Mouse (Mus musculus) urinary bladder, postnatal 14 days (tissue): Measurements from ENCODE around the gene Idh3g.

Source experiments
- DNase-seq: peaks from one replicate; pipeline ENCODE4 v3.0.0; 2021; ENCODE audit warnings: low spot score

Gene Idh3g

DNA sequence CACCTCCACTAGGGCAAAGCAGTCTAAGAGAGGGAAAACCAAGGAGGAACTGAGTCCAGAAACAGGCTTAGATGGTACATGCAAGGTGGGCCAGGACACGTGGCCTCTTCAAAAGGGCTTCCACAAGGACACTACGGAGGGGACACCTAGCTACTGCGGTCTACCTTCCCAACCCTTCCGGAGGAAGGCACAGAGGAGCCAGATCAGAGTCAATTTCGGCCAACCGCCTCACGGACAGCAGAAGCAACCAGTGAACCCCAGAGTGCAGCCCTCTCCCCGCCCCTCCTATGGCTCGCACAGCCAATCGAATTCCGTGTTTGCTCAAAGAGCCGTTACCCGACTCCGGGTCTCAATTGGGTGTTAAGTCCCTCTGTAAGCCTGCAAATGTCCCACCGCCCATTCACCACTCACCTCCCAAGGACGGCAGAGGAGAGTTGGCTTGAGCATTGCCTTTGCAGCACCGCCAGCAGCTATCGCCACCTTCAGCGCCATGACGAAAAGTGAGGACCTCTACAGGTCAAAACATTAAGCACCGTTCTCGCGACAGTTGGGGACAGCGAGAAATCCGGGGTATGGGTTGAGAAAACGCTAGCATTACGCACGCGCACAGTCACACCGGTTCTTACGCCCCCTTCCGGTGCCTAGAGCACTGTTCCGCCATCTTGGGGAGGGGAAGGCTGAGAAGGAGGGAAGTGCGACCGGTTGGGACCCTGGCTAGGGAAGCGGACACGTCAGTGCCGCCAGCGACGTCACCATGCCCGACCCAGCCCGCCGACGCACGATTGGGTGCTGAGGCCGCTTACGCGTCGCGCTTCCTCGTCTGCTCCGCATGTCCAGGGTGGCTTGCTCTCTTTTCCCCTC lies at the start of gene Idh3g, which contains the start of gene Ssr4:
Gene Idh3g (minus strand): TSS at position 534 of the 861 bp plus-strand sequence.
Gene Ssr4 (plus strand): TSS at position 665 of the 861 bp plus-strand sequence.
- peak; percentile 92 for DNase-seq

- no peak for DNase-seq
Measured at GRCm38 (mm10) chrX:73835731-73836130, 49.0 kb upstream of the Idh3g start.

DNA sequence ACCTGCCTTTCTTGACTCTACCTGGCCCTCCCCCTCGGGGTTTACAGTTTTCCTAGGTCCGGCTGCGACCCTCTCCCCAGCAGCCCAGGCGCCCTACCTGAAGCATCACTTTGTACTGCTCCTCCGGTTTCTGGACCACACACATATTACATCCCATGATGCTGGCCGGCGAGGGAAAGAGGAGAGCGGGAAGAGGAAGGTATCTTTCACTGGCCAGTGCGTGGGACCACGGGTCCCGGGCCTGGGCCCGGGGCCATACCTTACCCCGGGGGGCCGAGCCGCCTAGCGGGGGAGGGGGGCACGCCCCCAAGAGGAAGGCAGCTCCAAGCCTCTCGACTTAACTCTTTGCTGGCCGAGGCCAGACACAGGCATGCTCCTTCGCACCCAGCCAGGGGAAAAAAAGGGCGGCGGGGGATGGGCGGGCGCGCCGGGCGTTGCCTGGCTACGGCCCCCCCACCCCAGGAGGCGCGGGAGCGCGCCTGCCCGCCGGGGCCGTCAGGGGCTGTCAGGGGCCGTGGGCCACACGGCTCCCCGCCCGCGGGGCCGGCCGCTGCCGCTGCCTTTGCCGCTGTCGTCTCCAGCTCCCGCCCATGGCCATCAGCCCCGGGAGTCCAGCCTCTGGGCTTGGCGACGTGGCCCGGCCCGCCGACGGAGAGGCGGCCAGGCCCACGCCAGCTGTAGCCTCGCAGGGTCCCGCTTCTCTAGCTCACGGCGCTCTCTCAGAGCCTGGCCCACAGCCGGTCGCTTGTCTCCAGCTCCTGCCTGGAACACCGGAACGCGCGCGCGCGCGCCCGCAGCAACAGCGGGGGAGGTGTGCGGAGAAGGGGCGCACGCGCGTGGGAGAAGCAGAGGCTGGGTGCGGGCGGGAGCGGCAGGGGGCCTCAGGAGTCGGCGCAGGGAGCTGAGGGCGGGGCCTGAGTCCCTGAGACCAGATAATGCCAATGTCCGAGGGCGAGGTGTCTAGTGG lies 37.8 kb upstream of the Idh3g start, which contains the start of gene Pdzd4:
Gene Pdzd4 (minus strand): TSS at position 785 of the 967 bp plus-strand sequence.
- DNase-seq = peak; percentile 48

DNA sequence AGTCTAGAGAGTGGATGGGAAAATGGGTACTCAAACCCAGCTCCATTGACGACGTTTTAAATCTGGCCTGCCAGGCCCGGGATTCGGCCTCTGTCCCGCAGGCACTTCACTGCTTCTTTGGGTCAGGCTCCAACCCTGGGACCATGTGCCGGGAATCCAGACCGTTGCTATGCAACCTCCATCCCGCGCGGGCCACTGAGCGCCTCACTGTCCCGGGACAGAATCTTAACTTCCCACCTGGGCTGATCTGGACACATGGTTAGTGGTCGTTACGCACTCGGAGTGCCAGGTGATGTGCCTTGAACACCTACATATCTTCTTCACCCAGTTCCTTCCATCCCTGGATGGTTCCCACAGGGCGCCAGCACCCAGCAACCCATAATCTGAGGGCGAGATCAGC lies 37.0 kb upstream of the Idh3g start:
- DNase-seq = no peak

DNA sequence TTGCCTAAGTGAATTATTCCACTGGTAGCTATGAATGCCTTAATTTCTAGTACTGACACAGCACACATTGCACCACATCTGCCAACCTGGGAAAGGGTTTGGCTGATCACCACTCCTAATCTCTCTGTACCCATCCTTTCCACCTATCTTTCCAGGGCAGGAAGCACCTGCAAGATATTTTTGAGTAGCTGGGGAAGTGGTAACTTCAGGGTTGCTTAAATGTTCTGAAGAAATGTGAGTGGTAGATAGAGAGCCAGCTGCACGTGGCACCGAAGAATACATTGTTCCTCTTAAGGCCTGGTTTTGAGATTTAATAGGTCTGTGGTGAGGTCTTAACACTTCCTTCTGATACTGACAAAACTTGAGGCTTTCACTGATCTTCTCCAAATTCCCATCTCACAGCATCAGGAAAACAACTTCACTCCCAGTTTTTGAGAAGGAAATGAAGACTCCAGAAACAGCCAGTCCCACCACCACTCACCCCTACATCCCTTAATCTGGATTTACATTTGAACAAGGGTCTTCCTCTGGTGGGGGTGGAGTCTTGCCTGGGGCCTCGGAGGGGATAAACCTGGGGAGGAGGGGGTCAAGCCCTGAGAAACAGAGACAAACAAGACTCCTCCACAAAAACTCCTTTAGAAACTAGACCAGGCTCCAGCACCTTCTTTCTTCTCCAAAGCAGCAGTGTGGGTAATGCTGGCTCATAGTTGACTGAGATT lies 30.1 kb upstream of the Idh3g start:
- DNase-seq = no peak

DNA sequence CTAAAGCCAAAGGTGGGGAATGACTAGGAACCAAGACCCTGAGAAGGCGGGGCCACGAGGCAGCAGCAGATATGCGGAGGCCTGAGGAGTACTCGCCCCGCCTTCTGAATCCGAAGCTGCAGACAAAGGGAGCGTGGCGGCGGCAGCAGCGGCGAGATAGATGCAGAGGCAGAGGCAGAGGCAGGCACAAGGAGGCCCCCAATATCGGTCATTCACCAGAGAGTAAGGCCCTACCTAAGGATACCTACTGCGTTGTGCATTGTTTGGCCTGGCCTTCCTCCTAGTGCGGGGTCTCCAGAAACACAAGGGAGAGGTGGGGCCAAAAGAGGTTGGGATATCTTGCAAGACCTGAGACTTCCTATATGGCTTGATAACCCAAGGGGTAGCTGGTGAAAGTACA lies 28.4 kb upstream of the Idh3g start:
- DNase-seq = no peak

DNA sequence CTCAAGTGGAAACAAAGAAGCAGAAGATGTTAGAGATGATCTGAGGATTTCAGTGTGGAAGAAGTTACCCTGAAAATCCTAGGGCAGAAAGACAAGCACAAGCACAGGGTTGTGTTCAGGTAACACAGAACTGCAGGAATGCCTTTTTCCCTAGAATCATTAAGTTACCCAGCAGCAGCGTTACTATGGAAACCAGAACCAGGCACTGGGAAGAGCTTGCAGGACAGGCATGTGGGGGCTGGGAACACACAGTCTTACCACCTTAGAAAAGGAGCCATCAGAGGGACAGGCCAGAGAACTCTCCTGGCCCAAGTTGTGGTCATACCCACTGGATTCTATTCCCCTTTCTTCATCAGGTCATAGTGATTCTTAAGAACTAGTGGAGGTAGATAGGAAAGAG lies 19.1 kb upstream of the Idh3g start:
- DNase-seq = no peak

GRCm38 (mm10) chrX:73798502-73798901 lies 11.8 kb upstream of the Idh3g start:
- DNase-seq = peak; percentile 80

DNA sequence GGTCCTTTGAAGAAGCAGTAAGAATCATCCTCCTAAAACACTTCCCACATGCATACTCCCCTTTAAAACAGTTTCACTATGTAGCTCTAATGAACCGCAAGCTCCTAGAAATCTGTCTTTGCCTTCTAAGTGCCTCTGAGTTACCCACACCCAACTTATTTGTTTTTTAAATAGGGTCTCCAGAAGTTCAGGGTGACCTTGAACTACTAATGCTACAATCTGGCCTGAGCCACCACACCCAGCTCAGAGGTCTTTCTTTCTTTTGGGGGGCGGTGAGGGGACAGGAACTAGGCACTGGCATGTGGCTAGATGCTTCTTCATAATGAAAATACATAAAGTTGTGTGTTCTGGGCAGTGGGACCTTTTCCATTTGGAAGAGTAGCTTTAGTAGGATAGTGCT lies 10.8 kb upstream of the Idh3g start:
- DNase-seq = no peak

DNA sequence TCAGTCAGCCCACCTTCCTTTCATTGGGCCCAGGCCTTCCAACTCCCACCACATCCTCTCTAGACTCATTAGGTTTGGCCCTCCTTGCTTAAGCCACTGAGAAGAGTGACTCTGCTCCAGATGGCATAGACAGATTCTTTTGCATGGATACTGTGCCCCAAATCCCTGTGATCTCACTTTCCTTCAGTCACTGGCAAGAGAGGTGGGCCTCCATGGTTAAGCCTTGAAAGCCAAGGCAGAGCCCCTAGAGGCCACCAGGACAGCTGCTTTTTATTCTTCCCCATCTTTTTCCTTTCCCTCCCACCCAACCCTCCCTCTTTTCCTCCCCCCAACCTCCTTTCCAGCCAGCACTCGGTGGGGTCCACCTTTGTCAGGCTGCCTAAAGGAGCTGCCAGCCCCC lies 6.8 kb upstream of the Idh3g start:
- no peak for DNase-seq

GRCm38 (mm10) chrX:73793039-73793438 lies 6.3 kb upstream of the Idh3g start:
- no peak for DNase-seq

GRCm38 (mm10) chrX:73788501-73788900 lies 1.8 kb upstream of the Idh3g start:
- DNase-seq = no peak

- DNase-seq = no peak
Measured at GRCm38 (mm10) chrX:73787225-73787558, 495 bp upstream of the Idh3g start.

DNA sequence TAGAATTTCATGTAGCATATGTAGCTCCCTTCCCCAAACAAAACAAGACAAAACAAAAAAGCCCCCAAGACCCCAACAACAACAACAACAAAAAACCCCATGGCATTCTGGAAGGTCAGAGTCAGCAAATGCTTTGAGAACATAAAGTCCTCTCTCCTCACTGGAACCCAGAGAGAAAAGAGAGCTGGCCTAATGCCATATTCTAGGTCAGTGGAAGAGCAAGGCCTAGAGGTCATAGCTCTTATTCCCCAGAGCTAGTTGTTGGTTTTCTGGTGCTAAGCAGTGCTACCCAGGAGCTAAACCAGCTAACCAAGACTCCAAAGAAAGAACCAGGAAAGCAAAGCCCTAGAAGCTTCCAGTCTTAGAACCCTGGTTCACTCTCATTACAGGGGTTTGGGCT lies 1.0 kb downstream of the Idh3g start:
- no peak for DNase-seq

DNA sequence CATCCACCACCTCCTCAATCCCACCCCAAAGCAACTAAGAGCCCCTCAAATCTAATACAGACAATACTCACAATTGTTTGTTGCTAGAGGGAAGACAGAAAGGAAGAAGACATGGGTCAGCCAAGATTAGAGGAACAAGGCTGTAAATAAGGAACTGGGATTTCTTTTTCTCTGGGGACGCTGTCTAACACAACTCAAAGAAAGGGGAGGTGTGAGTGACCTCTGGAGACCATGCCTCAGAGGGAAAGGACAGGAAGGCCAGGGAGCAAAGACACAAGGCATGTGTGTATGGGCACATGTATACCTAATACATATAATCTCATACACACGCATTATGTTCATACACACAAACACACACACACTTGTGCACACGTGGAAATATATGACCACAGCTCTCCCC lies 4.5 kb downstream of the Idh3g start:
- DNase-seq = no peak

DNA sequence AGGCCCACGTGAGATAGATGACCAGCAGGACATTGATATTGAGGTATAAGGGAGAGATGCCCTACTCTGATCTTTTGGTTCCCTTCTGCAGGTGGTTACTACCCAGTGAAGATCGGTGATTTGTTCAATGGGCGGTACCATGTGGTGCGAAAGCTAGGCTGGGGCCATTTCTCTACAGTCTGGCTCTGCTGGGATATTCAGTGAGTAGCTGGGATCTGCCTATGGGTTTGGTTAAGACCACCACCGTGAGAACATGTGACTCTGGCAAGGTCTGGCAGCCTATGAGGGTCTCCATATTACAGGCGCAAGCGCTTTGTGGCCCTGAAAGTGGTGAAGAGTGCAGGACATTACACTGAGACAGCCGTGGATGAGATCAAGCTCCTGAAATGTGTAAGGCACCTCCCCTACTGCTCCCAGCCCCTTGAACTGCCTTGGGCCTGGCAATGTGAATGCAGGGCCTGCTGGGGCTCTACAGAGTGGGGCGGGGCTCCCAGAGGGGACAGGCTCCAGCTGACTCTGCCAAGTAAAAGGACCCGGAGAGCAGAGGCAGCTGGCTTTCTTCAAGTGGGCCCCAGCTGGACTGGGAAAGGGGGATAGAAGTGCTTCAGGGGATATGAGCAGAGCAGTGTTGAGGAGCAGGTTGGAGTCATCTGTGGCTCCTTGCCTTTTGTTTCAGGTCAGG lies 11.8 kb downstream of the Idh3g start:
- no peak for DNase-seq

DNA sequence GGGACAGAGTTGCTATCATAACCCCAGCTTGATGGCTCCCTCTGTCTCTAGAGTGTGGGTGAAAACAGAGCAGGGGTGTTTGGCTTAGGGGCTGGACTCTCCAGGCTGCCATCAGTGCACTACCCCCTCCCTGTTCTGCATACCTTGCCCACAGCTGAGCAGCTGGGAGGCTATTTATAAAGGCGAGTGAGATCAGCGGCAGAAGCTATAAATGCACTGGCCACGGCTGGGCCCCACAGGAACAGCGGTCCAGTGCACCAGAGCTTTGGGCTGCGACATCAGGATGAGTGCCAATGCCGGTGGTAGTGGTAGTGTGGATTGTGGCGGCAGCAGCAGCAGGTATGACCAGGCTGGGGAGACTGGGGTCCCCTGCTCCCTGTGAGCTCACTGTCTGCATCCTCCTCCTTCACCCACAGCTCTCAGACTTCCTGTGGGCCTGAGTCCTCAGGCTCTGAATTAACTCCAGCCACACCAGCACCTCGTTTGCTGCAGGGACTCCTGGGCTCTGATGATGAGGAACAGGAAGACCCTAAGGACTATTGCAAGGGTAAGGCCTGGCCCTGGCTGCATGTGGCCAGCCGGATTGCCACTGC lies 12.4 kb downstream of the Idh3g start, which contains the start of gene Srpk3:
Gene Srpk3 (plus strand): TSS at position 238 of the 593 bp plus-strand sequence.
- no peak for DNase-seq

- no peak for DNase-seq
Measured at GRCm38 (mm10) chrX:73767267-73767666, 19.4 kb downstream of the Idh3g start.

DNA sequence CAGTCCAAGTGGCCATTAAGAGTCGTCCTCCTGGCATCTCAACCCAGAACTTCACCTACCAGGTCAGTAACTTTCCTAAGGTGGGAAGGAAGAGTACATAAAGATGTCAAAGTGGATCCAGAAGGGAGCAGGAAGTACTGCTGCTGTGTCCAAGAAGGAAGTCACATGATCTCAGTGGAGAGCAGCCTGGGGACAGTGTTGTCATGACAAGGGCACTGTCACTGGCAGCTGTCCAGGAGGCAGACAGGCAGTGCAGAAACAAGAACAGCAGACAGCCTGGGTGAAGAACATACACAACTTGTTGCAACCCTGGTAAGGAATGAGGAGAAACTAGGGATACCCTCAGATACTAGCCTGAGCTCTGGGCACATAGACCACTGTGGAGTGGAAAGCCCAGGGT lies 21.4 kb downstream of the Idh3g start:
- peak; percentile 43 for DNase-seq

- no peak for DNase-seq
Measured at GRCm38 (mm10) chrX:73758611-73759290, 27.9 kb downstream of the Idh3g start.
